Mouse (Mus musculus) spleen, postnatal 10 days (tissue): ENCODE data around the gene Tarsl2.

Experiments used
- DNase-seq, 2 experiments: peaks; one replicate each; pipeline ENCODE4 v3.0.0; 2021 to 2022; ENCODE audit warnings: low spot score in 2 of 2

Gene Tarsl2

GRCm38 (mm10) chr7:65644643-65645351, at the start of gene Tarsl2:
Tarsl2 (plus strand) TSS chr7:65644898.
- DNase-seq, result peak; percentile 97 to 100

GRCm38 (mm10) chr7:65606124-65606523, 38.6 kb upstream of the Tarsl2 start:
- no peak for DNase-seq

- DNase-seq, result no peak
Measured at GRCm38 (mm10) chr7:65607003-65607402, 37.7 kb upstream of the Tarsl2 start.

- no peak for DNase-seq
Measured at GRCm38 (mm10) chr7:65610171-65610570, 34.5 kb upstream of the Tarsl2 start.

DNA sequence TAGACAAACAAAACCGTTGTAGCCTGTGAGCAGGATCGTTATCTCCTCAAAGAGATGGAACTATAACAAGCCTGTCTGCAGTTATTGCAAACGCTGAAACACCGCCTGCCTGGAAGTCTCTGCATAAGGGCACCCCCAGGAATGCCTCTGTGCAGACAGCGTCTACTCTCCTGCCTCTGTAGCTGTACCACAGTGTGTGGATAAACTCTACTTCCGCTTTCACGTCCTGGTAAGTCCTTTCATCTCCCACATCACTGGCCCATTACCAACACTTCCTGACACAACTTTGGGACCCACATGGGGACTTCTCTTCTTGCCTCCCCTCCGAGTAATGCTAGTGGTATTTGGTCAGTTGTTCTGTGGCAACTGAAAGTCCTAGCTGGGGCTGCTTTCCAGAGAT, 34.0 kb upstream of the Tarsl2 start:
- no peak for DNase-seq

DNA sequence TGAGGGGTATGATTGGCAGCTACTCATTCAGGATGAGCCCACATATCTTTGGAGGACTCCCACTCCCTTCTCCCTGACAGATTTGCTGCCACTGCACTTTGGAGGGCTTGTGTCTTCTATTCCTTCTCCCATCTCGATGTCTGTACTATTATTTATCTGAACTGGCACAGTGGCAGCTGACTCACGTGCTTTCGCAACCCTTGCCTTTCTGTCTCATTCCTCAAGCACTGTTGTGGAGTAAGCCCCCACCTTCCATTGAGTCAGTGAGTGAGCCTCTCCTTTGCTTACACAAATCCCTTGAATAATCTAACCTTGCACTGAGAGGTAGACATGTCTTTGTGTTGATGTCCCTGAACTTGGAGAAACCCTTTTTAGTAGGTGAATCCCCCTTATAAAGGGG, 33.4 kb upstream of the Tarsl2 start:
- no peak for DNase-seq

GRCm38 (mm10) chr7:65613723-65614122, 31.0 kb upstream of the Tarsl2 start:
- DNase-seq, result no peak

- no peak for DNase-seq
Measured at GRCm38 (mm10) chr7:65618751-65619150, 25.9 kb upstream of the Tarsl2 start.

GRCm38 (mm10) chr7:65620746-65621145, 24.0 kb upstream of the Tarsl2 start:
- no peak for DNase-seq

- DNase-seq, result no peak
Measured at GRCm38 (mm10) chr7:65623330-65623729, 21.4 kb upstream of the Tarsl2 start.

- no peak for DNase-seq
Measured at GRCm38 (mm10) chr7:65625528-65625927, 19.2 kb upstream of the Tarsl2 start.

DNA sequence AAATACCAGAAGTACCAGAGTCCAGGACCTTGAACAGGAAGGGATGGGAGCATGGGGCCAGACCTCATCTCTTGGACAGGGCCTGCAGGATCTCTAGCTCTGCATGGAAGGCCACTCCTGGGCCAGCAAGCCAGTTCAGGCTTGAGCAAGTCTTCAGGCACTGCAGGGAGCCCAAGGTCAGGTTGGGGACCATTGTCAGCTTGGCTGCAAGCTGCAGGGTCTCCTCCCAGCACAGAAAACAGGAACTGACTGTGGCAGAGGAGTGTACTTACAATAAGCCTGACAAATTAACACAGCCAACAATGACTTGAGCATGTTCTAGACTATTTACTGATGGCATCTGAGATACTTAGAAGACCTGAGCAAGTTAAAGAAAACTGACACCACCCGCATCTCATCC, 14.9 kb upstream of the Tarsl2 start:
- no peak for DNase-seq

- no peak for DNase-seq
Measured at GRCm38 (mm10) chr7:65630661-65631060, 14.0 kb upstream of the Tarsl2 start.

DNA sequence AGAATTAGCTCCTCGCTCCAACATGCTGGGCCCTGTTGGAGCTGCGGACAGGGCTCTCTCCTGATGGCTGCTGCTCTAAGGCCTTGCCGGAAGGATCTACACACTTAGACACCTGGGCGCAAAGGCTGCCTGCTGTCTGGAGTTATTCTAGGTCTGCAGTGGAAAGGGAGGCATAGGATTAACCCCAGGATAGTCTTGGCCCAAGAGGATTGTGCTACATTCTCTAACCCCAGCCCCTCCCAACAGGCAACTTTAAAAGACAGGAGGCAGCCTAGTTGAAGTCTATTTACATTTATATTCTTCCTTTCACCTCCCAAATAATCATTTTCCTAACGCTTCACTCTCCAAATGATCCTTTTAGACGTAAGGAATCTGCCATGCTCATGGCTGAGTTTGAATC, 8.9 kb upstream of the Tarsl2 start:
- DNase-seq, result no peak

DNA sequence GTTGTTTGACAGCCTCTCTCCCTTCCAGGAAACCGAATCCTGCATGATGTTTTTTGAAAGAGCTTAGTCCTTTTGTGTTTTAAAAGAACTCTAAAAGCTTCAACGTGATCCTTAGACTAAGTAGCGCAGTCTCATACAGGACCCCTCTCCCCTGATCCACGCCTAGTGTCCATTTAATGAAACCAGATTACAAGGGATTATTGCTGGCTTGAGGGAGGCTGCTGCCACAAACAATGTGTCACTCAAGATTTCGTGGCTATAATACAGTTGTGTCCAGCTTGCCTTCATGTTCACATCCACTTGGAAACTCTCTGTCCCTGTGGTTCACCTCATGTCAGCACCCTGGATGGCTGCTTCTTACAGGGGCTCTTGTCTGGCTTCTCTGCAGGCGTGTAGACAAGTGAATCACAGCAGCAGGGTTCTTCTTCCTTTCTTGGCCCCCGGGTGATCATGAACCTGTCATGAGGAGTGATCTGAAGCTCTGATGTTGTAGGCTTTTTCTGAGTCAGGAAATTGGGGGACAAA, 8.3 kb upstream of the Tarsl2 start:
- DNase-seq, result no peak

- no peak for DNase-seq
Measured at GRCm38 (mm10) chr7:65638170-65638770, 6.4 kb upstream of the Tarsl2 start.

- DNase-seq, result peak; percentile 25 to 31
Measured at GRCm38 (mm10) chr7:65639821-65640382, 4.8 kb upstream of the Tarsl2 start.

- peak; percentile 13 to 32 for DNase-seq
Measured at GRCm38 (mm10) chr7:65640672-65641071, 4.0 kb upstream of the Tarsl2 start.

- DNase-seq, result no peak
Measured at GRCm38 (mm10) chr7:65642371-65643304, 2.1 kb upstream of the Tarsl2 start.

DNA sequence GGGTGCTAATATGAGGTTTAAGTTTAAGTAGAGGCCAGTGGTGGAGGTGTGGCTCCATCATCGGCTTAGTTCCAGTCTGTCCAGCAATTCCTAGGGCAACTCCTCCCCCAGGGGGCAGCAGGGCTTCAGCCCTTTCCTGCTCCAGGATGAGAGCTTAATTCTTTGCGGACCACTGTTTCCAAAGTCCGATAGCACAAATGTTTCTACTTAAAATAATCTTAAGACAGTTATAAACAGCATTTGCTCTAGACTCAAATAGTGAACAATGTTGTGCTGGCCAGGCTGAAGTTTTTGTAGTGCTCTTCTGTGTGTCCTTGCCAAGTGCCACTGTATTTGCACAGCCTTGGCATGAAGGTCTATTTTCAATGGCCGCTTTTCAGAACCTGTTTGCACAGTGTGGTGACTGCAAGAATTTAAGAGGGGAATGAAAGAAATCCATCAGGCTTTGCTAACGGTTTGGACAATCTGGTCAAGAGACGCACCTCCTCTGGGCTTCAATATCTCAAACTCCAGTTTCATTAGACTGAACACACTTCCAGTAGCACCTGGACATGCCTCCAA, 757 bp upstream of the Tarsl2 start:
- no peak for DNase-seq

DNA sequence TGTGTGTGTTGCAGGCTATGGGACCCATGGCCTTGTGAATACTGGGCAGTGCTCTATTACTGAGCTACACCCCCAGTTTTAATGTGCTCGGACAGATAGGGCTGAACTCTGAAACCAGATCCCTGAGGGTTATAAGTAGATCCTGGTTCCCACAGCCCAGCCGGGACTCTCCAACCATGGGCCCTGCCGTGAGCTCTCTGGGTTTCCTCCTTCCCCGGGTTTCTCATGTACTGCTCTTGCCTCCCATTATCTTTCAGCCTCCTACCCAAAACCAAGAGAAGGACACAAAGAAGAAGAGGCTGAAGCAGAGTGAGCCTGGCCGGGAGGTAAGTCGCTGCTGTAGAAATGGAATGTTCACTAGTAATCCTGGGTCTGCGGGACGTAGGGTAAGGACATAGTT, 1.3 kb downstream of the Tarsl2 start:
- DNase-seq, result no peak

GRCm38 (mm10) chr7:65650662-65651061, 6.0 kb downstream of the Tarsl2 start:
- DNase-seq, result no peak
